Mouse (Mus musculus): ENCODE data around the gene Tfr2. TPM values are rescaled to one million over a fixed set of nuclear protein-coding genes. Genes with fewer than 3 reads are reported as not detected.

The Tfr2 gene
- polyA plus RNA-seq, 1 experiment from 2014 or later: 0.35 TPM

GRCm38 (mm10) chr5:137530075-137530474 lies 39.6 kb upstream of the Tfr2 start:
- peaks cover 51% of the 10 kb centered on the region for H3K36me3 ChIP-seq
- no peak for ATAC-seq (ENCODE audit: insufficient number of reproducible peaks, insufficient read depth, low FRiP score, low TSS enrichment, low read depth)
- H3K4me1 ChIP-seq: peaks cover 23% of the 10 kb centered on the region
- 69% methylated on average over 8 of the region's 8 CpGs for WGBS
- H3K4me3 ChIP-seq: peak overlapping the region; percentile 91
- H3K4me2 ChIP-seq: peak overlapping the region; percentile 97
- peak overlapping the region; percentile 94 for H3K9ac ChIP-seq
- no peaks in the 10 kb centered on the region for H3K27me3 ChIP-seq
- H3K9me3 ChIP-seq: no peaks in the 10 kb centered on the region
- H3K27ac ChIP-seq: peak overlapping the region; percentile 93

GRCm38 (mm10) chr5:137530588-137531413 lies 38.8 kb upstream of the Tfr2 start:
- Histone ChIP-seq H3K36me3 (peaks cover 44% of the 10 kb centered on the region), H3K9me3 (no peaks in the 10 kb centered on the region)
- ATAC-seq (ENCODE audit: insufficient number of reproducible peaks, insufficient read depth, low FRiP score, low TSS enrichment, low read depth): peak; percentile 29; the same call in 1 of the 2 replicates

GRCm38 (mm10) chr5:137531414-137532130 lies 38.1 kb upstream of the Tfr2 start:
- peak overlapping the region; percentile 91 for H3K4me3 ChIP-seq
- peaks cover 37% of the 10 kb centered on the region for H3K36me3 ChIP-seq
- peak overlapping the region; percentile 93 for H3K27ac ChIP-seq
- ATAC-seq (ENCODE audit: insufficient number of reproducible peaks, insufficient read depth, low FRiP score, low TSS enrichment, low read depth): no peak; the same call in 1 of the 2 replicates
- H3K9me3 ChIP-seq: no peaks in the 10 kb centered on the region
- no peaks in the 10 kb centered on the region for H3K27me3 ChIP-seq
- peaks cover 17% of the 10 kb centered on the region for H3K4me1 ChIP-seq
- peak overlapping the region; percentile 94 for H3K9ac ChIP-seq
- H3K4me2 ChIP-seq: peak overlapping the region; percentile 97
- WGBS: 0% methylated on average over 51 of the region's 51 CpGs

More at GRCm38 (mm10) chr5:137530588-137531413, 38.8 kb upstream of the Tfr2 start:
- Histone ChIP-seq H3K4me1 (peaks cover 23% of the 10 kb centered on the region), H3K27ac (peak overlapping the region; percentile 93), H3K27me3 (no peaks in the 10 kb centered on the region), H3K4me2 (peak overlapping the region; percentile 97), H3K4me3 (peak overlapping the region; percentile 91), H3K9ac (peak overlapping the region; percentile 94)
- WGBS: under 1% methylated on average over 45 of the region's 46 CpGs

GRCm38 (mm10) chr5:137532131-137532807 lies 37.4 kb upstream of the Tfr2 start:
- under 1% methylated on average over 19 of the region's 19 CpGs for WGBS
- Histone ChIP-seq H3K4me3 (peak overlapping the region; percentile 91), H3K4me1 (peaks cover 16% of the 10 kb centered on the region), H3K36me3 (peaks cover 30% of the 10 kb centered on the region), H3K9ac (peak overlapping the region; percentile 94), H3K4me2 (peak overlapping the region; percentile 97), H3K27ac (peak overlapping the region; percentile 93), H3K27me3 (no peaks in the 10 kb centered on the region), H3K9me3 (no peaks in the 10 kb centered on the region)
- ATAC-seq (ENCODE audit: insufficient number of reproducible peaks, insufficient read depth, low FRiP score, low TSS enrichment, low read depth): no peak

GRCm38 (mm10) chr5:137532808-137533116 lies 36.9 kb upstream of the Tfr2 start:
- H3K27ac ChIP-seq: peak overlapping the region; percentile 93
- peaks cover 25% of the 10 kb centered on the region for H3K36me3 ChIP-seq
- ATAC-seq (ENCODE audit: insufficient number of reproducible peaks, insufficient read depth, low FRiP score, low TSS enrichment, low read depth): no peak
- 0% methylated on average over 11 of the region's 12 CpGs for WGBS
- no peaks in the 10 kb centered on the region for H3K9me3 ChIP-seq
- H3K9ac ChIP-seq: peak overlapping the region; percentile 94
- peak overlapping the region; percentile 97 for H3K4me2 ChIP-seq
- peaks cover 19% of the 10 kb centered on the region for H3K4me1 ChIP-seq
- H3K4me3 ChIP-seq: peak overlapping the region; percentile 91
- H3K27me3 ChIP-seq: no peaks in the 10 kb centered on the region

- WGBS: under 1% methylated on average over 39 of the region's 40 CpGs
- H3K27me3 ChIP-seq: no peaks in the 10 kb centered on the region
- H3K4me2 ChIP-seq: peak within 1 kb of the TSS; percentile 97
- H3K9ac ChIP-seq: peak within 1 kb of the TSS; percentile 94
- no peaks in the 10 kb centered on the region for H3K9me3 ChIP-seq
- peaks cover 19% of the 10 kb centered on the region for H3K4me1 ChIP-seq
- peaks cover 20% of the 10 kb centered on the region for H3K36me3 ChIP-seq
- peak within 1 kb of the TSS; percentile 91 for H3K4me3 ChIP-seq
- ATAC-seq (ENCODE audit: insufficient number of reproducible peaks, insufficient read depth, low FRiP score, low TSS enrichment, low read depth): peak; percentile 74
- H3K27ac ChIP-seq: peak within 1 kb of the TSS; percentile 93
Observed at GRCm38 (mm10) chr5:137533117-137533827, 36.4 kb upstream of the Tfr2 start, which contains the start of the genes Epo and Gnb2. Epo (minus strand) TSS chr5:137533242. Gnb2 (minus strand) TSS chr5:137533510.

- H3K9ac ChIP-seq: no peak overlapping the region
- 89% methylated on average over 3 of the region's 3 CpGs for WGBS
- H3K9me3 ChIP-seq: no peaks in the 10 kb centered on the region
- H3K27ac ChIP-seq: no peak overlapping the region
- no peak overlapping the region for H3K4me3 ChIP-seq
- H3K4me2 ChIP-seq: no peak overlapping the region
- H3K4me1 ChIP-seq: peaks cover 13% of the 10 kb centered on the region
- no peak for ATAC-seq (ENCODE audit: insufficient number of reproducible peaks, insufficient read depth, low FRiP score, low TSS enrichment, low read depth)
- H3K27me3 ChIP-seq: no peaks in the 10 kb centered on the region
- peaks cover 5% of the 10 kb centered on the region for H3K36me3 ChIP-seq
Observed at GRCm38 (mm10) chr5:137534762-137535161, 34.9 kb upstream of the Tfr2 start.

GRCm38 (mm10) chr5:137535318-137535717 lies 34.3 kb upstream of the Tfr2 start:
- no peaks in the 10 kb centered on the region for H3K36me3 ChIP-seq
- no peak overlapping the region for H3K4me3 ChIP-seq
- H3K9ac ChIP-seq: no peak overlapping the region
- H3K27me3 ChIP-seq: no peaks in the 10 kb centered on the region
- H3K27ac ChIP-seq: no peak overlapping the region
- WGBS: 82% methylated on average over 9 of the region's 9 CpGs
- H3K9me3 ChIP-seq: no peaks in the 10 kb centered on the region
- no peak overlapping the region for H3K4me2 ChIP-seq
- no peak for ATAC-seq (ENCODE audit: insufficient number of reproducible peaks, insufficient read depth, low FRiP score, low TSS enrichment, low read depth)
- H3K4me1 ChIP-seq: peaks cover 7% of the 10 kb centered on the region

GRCm38 (mm10) chr5:137537461-137537860 lies 32.2 kb upstream of the Tfr2 start:
- Histone ChIP-seq H3K4me1 (0 out of 2 replicates have a peak, but pooled peaks cover 3% of the 10 kb centered on the region), H3K4me3 (no peak overlapping the region), H3K9me3 (no peaks in the 10 kb centered on the region), H3K9ac (no peak overlapping the region), H3K27me3 (no peaks in the 10 kb centered on the region), H3K27ac (no peak overlapping the region), H3K4me2 (no peak overlapping the region), H3K36me3 (no peaks in the 10 kb centered on the region)
- WGBS: 61% methylated on average over 4 of the region's 4 CpGs
- ATAC-seq (ENCODE audit: insufficient number of reproducible peaks, insufficient read depth, low FRiP score, low TSS enrichment, low read depth): no peak

GRCm38 (mm10) chr5:137539291-137539801 lies 30.3 kb upstream of the Tfr2 start:
- no peaks in the 10 kb centered on the region for H3K9me3 ChIP-seq
- no peak overlapping the region for H3K4me3 ChIP-seq
- H3K4me2 ChIP-seq: no peak overlapping the region
- H3K4me1 ChIP-seq: 0 out of 2 replicates have a peak, but pooled peaks cover 3% of the 10 kb centered on the region
- H3K36me3 ChIP-seq: no peaks in the 10 kb centered on the region
- H3K27me3 ChIP-seq: no peaks in the 10 kb centered on the region
- H3K9ac ChIP-seq: no peak overlapping the region
- 61% methylated on average over 7 of the region's 7 CpGs for WGBS
- no peak overlapping the region for H3K27ac ChIP-seq
- no peak for ATAC-seq (ENCODE audit: insufficient number of reproducible peaks, insufficient read depth, low FRiP score, low TSS enrichment, low read depth)
